Mouse (Mus musculus): ENCODE results near the gene Bicc1. TPM values are rescaled to one million over a fixed set of nuclear protein-coding genes. Genes with fewer than 3 reads are reported as not detected.

Gene Bicc1
- total RNA-seq, 2 experiments from 2014 or later = 7.9 to 9.7 TPM

- Histone ChIP-seq H3K4me3 (no peak overlapping the region), H3K27ac (no peak overlapping the region)
- intact Hi-C loops (cut with DNase I) = no loop called here
- DNase-seq = no peak
- TF ChIP-seq CTCF (IDR thresholded peaks at IDR 0.05) = no peak
These were observed 31.6 kb downstream of the Bicc1 start for GRCm38 (mm10) chr10:71127951-71128331.

- H3K27ac ChIP-seq = no peak overlapping the region
- no peak for TF ChIP-seq CTCF (IDR thresholded peaks at IDR 0.05)
- no peak for DNase-seq
- no peak overlapping the region for H3K4me3 ChIP-seq
- intact Hi-C loops (cut with DNase I) = no loop called here
These were observed 32.1 kb downstream of the Bicc1 start for GRCm38 (mm10) chr10:71127278-71127950.

- no peak for DNase-seq
- intact Hi-C loops (cut with DNase I) = no loop called here
- no peak overlapping the region; the same call in 1 of the 2 replicates for H3K27ac ChIP-seq
- peak; percentile 31; the same call in 1 of the 2 replicates for TF ChIP-seq CTCF (IDR thresholded peaks at IDR 0.05)
- H3K4me3 ChIP-seq = no peak overlapping the region
These were observed 35.5 kb downstream of the Bicc1 start for GRCm38 (mm10) chr10:71123974-71124373.

- Histone ChIP-seq H3K27ac (peak overlapping the region; percentile 10; the same call in 1 of the 2 replicates), H3K4me3 (no peak overlapping the region)
- TF ChIP-seq CTCF (IDR thresholded peaks at IDR 0.05) = no peak
- intact Hi-C loops (cut with DNase I) = no loop called here
- DNase-seq = peak; percentile 55
These were observed 36.1 kb downstream of the Bicc1 start for GRCm38 (mm10) chr10:71123395-71123794.

GRCm38 (mm10) chr10:71122480-71122879, 37.0 kb downstream of the Bicc1 start:
- TF ChIP-seq CTCF (IDR thresholded peaks at IDR 0.05) = no peak
- intact Hi-C loops (cut with DNase I) = no loop called here
- no peak overlapping the region for H3K27ac ChIP-seq
- no peak overlapping the region for H3K4me3 ChIP-seq
- no peak for DNase-seq

- no peak for TF ChIP-seq CTCF (IDR thresholded peaks at IDR 0.05)
- H3K27ac ChIP-seq = peak overlapping the region; percentile 58
- no peak overlapping the region for H3K4me3 ChIP-seq
- DNase-seq = no peak
- intact Hi-C loops (cut with DNase I) = no loop called here
These were observed 38.7 kb downstream of the Bicc1 start for GRCm38 (mm10) chr10:71120769-71121165.

- H3K27ac ChIP-seq = peak overlapping the region; percentile 58
- TF ChIP-seq CTCF (IDR thresholded peaks at IDR 0.05) = no peak
- intact Hi-C loops (cut with DNase I) = no loop called here
- DNase-seq = peak; percentile 25
- no peak overlapping the region for H3K4me3 ChIP-seq
These were observed 39.3 kb downstream of the Bicc1 start for GRCm38 (mm10) chr10:71120121-71120768.

- Histone ChIP-seq H3K27ac (peak overlapping the region; percentile 58), H3K4me3 (peak overlapping the region; percentile 15; the same call in 1 of the 2 replicates)
- no peak for TF ChIP-seq CTCF (IDR thresholded peaks at IDR 0.05)
- intact Hi-C loops (cut with DNase I) = no loop called here
- DNase-seq = peak; percentile 29
These were observed 40.2 kb downstream of the Bicc1 start for GRCm38 (mm10) chr10:71119120-71119847.

GRCm38 (mm10) chr10:71117766-71118165, 41.7 kb downstream of the Bicc1 start:
- TF ChIP-seq CTCF (IDR thresholded peaks at IDR 0.05) = no peak
- intact Hi-C loops (cut with DNase I) = no loop called here

GRCm38 (mm10) chr10:71114260-71114920, 45.1 kb downstream of the Bicc1 start:
- intact Hi-C loops (cut with DNase I) = no loop called here
- H3K27ac ChIP-seq = peak overlapping the region; percentile 67
- DNase-seq = no peak
- H3K4me3 ChIP-seq = no peak overlapping the region
- TF ChIP-seq CTCF (IDR thresholded peaks at IDR 0.05) = no peak

More at GRCm38 (mm10) chr10:71117766-71118165, 41.7 kb downstream of the Bicc1 start:
- no peak overlapping the region for H3K27ac ChIP-seq
- no peak overlapping the region for H3K4me3 ChIP-seq
- no peak for DNase-seq

- TF ChIP-seq CTCF (IDR thresholded peaks at IDR 0.05) = no peak
- DNase-seq = no peak
- H3K27ac ChIP-seq = no peak overlapping the region
- intact Hi-C loops (cut with DNase I) = no loop called here
- H3K4me3 ChIP-seq = no peak overlapping the region
These were observed 52.9 kb downstream of the Bicc1 start for GRCm38 (mm10) chr10:71106491-71107205.

GRCm38 (mm10) chr10:71104791-71105190, 54.7 kb downstream of the Bicc1 start:
- Histone ChIP-seq H3K4me3 (no peak overlapping the region), H3K27ac (no peak overlapping the region)
- no peak for DNase-seq
- no peak for TF ChIP-seq CTCF (IDR thresholded peaks at IDR 0.05)
- intact Hi-C loops (cut with DNase I) = no loop called here
